Mouse (Mus musculus): Measurements from ENCODE around the gene Nudt21. TPM values are rescaled to one million over a fixed set of nuclear protein-coding genes. Genes with fewer than 3 reads are reported as not detected.

Nudt21 gene
- polyA plus RNA-seq (2011; ENCODE audit: insufficient read depth, insufficient read length, low replicate concordance, missing spikeins) = 71.4 and 118 TPM in 2 replicates

DNA sequence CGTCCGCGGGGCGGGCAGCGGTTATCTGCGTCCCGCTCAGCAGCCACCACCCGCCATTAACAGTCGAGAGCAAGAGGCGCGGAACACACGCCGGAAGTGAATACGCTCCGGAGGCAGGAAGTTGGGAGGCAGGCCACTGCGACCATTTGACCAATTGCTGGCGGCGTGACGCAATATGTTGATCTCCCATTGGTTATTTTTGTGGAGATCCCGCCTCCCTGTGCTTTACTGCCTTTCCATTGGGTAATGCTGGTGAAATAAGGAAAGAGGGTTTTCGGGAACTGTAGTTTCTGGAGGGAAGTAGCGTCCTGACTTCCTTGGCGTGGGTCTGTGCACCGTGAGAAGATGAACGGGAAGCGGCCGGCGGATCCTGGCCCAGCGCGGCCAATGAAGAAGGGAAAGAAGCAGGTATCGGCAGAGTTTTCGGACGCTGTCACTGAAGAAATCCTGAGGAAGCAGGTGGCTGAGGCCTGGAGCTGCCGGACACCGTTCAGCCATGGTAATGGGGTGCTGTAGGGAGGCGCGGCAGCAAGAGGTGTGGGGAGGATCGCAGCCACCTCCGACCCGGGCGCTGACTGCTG is at the start of gene Nudt21, which contains the start of gene Ogfod1:
TSS of gene Nudt21 (minus strand) at position 88 of the 581 bp plus-strand sequence.
TSS of gene Ogfod1 (plus strand) at position 255 of the 581 bp plus-strand sequence.
- under 1% methylated on average over 41 of the region's 41 CpGs for WGBS
- Histone ChIP-seq H3K4me3 (replicated peaks; ENCODE audit: control insufficient read depth, low read depth, low read length) (peak within 1 kb of the TSS; percentile 97), H3K27ac (ENCODE audit: control insufficient read depth, insufficient read depth, low read depth, low read length, poor library complexity) (peak within 1 kb of the TSS; percentile 80), H3K4me1 (ENCODE audit: control insufficient read depth, insufficient read depth, low read length) (peaks cover 2% of the 10 kb centered on the region; the same call in 1 of the 2 replicates)
- TF ChIP-seq CTCF (IDR thresholded peaks at IDR 0.05; ENCODE audit: control insufficient read depth, insufficient read depth, low read length) (no peak), POLR2A (IDR thresholded peaks at IDR 0.05; ENCODE audit: borderline replicate concordance, control insufficient read depth, low read depth, low read length) (no peak; the same call in 1 of the 2 replicates)

DNA sequence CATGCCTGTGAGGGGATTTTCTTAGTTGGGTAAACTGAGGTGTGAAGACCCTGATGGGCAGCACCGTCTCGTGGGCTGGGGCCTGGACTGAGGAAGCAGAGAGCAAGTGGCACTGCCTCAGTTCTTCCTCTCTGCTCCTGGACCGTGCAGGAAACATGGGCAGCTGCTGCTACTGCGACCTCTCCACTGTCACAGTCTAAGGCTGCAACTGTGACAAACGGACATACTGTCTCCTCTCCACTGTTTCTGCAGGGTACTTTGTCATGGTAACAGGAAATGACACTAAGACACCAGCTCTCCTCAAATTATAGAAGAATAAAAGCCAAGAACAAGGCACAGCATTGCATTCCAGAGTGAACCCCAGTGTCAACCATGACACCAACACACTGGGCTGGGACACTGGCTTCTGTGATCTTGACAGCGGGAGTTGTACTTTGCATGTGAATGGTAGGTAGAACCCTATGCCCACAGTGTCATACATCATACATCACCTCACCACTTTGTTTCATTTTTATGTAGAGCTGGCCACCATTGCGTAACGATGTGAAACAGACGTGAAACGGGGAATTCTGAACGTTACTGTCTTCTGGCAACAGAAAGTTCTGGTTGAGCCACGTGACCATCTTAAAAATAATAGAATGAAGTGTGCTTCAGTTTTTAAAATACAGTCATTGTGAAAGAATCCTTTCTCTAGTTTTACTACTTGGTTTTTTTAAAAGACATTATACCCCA is 39.8 kb upstream of the Nudt21 start:
- no peak for TF ChIP-seq POLR2A (IDR thresholded peaks at IDR 0.05; ENCODE audit: borderline replicate concordance, control insufficient read depth, low read depth, low read length)
- no peak for TF ChIP-seq CTCF (IDR thresholded peaks at IDR 0.05; ENCODE audit: control insufficient read depth, insufficient read depth, low read length)

DNA sequence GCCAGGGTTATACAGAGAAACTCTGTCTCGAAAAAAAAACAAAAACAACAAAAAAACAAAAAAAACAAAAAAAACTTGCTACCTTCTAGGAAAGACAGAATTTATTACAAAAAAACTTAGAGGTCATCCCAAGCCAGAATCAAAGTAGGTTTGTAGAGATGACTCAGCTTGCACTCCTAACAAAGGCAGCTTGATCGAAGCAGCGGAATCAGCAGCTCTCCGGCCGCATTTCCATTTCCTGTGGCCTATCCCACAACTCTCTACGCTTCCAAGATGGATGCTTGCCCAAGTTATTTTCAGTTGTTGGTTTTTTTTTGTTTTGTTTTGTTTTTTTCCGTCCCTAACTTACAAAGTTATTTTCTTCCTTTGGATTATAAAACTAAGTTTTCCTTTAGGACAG is 32.0 kb upstream of the Nudt21 start:
- Histone ChIP-seq H3K27ac (ENCODE audit: control insufficient read depth, insufficient read depth, low read depth, low read length, poor library complexity) (no peak overlapping the region), H3K4me3 (replicated peaks; ENCODE audit: control insufficient read depth, low read depth, low read length) (no peak overlapping the region), H3K4me1 (ENCODE audit: control insufficient read depth, insufficient read depth, low read length) (no peaks in the 10 kb centered on the region; the same call in 1 of the 2 replicates)
- TF ChIP-seq POLR2A (IDR thresholded peaks at IDR 0.05; ENCODE audit: borderline replicate concordance, control insufficient read depth, low read depth, low read length) (no peak), CTCF (IDR thresholded peaks at IDR 0.05; ENCODE audit: control insufficient read depth, insufficient read depth, low read length) (no peak)
- 85% methylated on average over 7 of the region's 7 CpGs for WGBS

More for the DNA sequence above, 39.8 kb upstream of the Nudt21 start:
- Histone ChIP-seq H3K4me1 (ENCODE audit: control insufficient read depth, insufficient read depth, low read length) (no peaks in the 10 kb centered on the region), H3K4me3 (replicated peaks; ENCODE audit: control insufficient read depth, low read depth, low read length) (no peak overlapping the region), H3K27ac (ENCODE audit: control insufficient read depth, insufficient read depth, low read depth, low read length, poor library complexity) (no peak overlapping the region)
- WGBS = 45% methylated on average over 12 of the region's 12 CpGs

DNA sequence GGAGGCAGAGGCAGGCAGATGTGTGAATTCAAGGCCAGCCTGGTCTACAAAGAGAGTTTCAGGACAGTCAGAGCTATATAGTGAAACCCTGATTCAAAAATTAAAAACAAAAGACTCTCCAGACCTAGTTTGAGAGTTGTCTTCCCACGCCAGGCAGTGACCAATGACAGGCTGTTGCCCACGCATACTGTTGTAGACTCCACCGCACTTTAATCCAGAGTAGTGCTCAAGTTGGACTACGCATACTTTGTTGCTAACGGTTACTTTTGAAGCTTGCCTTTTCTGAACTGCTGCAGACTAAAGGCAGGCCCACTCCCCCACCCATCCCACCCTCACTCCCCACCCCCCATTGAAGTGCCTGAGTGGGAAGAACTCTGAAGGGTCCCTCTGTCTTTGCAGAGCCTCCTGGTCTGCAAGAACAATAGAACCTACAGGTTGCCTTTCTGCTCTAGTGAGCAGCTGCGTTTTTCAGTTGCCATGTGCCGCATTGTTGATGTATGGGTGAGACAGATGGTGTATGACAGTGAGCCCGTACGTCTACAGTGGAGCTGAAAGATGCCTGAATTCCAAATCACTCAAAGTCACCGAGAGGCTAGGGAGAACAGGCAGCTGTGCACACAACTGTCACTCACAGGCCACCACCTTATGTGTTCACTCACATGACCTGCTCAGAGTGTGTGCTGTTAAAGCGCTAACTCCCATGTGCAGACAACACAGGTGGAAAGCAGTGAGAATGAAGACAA is 29.5 kb upstream of the Nudt21 start:
- Histone ChIP-seq H3K4me3 (replicated peaks; ENCODE audit: control insufficient read depth, low read depth, low read length) (no peak overlapping the region), H3K4me1 (ENCODE audit: control insufficient read depth, insufficient read depth, low read length) (no peaks in the 10 kb centered on the region; the same call in 1 of the 2 replicates), H3K27ac (ENCODE audit: control insufficient read depth, insufficient read depth, low read depth, low read length, poor library complexity) (no peak overlapping the region)
- WGBS = 89% methylated on average over 11 of the region's 11 CpGs
- TF ChIP-seq CTCF (IDR thresholded peaks at IDR 0.05; ENCODE audit: control insufficient read depth, insufficient read depth, low read length) (no peak), POLR2A (IDR thresholded peaks at IDR 0.05; ENCODE audit: borderline replicate concordance, control insufficient read depth, low read depth, low read length) (no peak)

DNA sequence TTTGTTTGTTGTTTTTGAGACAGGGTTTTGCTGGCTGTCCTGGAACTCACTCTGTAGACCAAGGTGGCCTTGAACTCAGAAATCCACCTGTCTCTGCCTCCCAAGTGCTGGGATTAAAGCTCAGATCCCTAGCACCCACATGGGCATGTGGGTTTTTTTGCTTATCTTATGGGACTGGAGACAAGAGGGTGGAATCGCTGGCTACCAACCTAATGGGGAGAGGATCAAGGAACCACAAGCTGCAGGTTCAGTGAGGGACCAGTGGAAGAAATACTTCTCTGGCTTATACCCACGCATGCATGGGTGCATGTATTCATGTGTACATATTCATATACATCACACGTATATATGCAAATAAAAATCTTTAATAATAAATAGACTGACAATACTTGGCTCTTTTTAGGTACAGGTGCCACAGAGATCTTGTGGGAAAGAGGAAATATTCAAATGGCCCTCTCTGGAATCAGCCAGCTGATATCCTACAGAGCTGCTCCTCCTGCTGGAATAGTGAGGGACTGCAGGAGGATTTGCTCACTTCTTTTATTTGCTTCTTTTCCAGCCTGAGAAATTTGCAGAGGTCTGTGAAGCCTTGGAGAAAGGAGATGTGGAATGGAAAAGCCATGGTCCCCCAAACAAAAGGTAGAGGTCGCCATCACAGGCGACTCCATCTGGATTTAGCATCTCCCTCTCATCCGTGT is 20.5 kb upstream of the Nudt21 start:
- TF ChIP-seq POLR2A (IDR thresholded peaks at IDR 0.05; ENCODE audit: borderline replicate concordance, control insufficient read depth, low read depth, low read length) = no peak
- TF ChIP-seq CTCF (IDR thresholded peaks at IDR 0.05; ENCODE audit: control insufficient read depth, insufficient read depth, low read length) = peak; percentile 38
- Histone ChIP-seq H3K27ac (ENCODE audit: control insufficient read depth, insufficient read depth, low read depth, low read length, poor library complexity) (no peak overlapping the region), H3K4me3 (replicated peaks; ENCODE audit: control insufficient read depth, low read depth, low read length) (no peak overlapping the region), H3K4me1 (ENCODE audit: control insufficient read depth, insufficient read depth, low read length) (no peaks in the 10 kb centered on the region)
- WGBS = 80% methylated on average over 6 of the region's 6 CpGs

DNA sequence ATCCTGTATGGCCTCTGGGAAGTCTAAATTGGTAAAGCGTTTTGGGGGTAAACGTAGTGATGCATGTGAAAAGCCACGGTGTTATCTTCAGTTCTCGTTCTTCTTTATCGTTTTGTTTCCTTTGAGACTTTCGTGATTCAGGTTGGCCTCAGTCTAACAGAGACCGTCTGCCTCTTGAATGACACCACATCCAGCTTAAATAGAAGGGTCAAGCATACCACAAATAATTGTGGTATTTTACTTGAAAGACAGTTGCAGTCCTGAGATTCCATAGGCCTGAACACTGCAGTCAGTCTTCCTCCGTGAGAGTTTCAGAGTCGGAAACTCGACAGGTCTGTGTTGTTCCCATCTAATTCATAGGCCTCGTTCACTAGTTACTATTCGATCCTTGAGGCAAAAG is 15.9 kb upstream of the Nudt21 start:
- TF ChIP-seq POLR2A (IDR thresholded peaks at IDR 0.05; ENCODE audit: borderline replicate concordance, control insufficient read depth, low read depth, low read length) (no peak), CTCF (IDR thresholded peaks at IDR 0.05; ENCODE audit: control insufficient read depth, insufficient read depth, low read length) (no peak)
- H3K27ac ChIP-seq (ENCODE audit: control insufficient read depth, insufficient read depth, low read depth, low read length, poor library complexity) = no peak overlapping the region
- H3K4me3 ChIP-seq (replicated peaks; ENCODE audit: control insufficient read depth, low read depth, low read length) = no peak overlapping the region
- 88% methylated on average over 12 of the region's 12 CpGs for WGBS
- H3K4me1 ChIP-seq (ENCODE audit: control insufficient read depth, insufficient read depth, low read length) = no peaks in the 10 kb centered on the region

DNA sequence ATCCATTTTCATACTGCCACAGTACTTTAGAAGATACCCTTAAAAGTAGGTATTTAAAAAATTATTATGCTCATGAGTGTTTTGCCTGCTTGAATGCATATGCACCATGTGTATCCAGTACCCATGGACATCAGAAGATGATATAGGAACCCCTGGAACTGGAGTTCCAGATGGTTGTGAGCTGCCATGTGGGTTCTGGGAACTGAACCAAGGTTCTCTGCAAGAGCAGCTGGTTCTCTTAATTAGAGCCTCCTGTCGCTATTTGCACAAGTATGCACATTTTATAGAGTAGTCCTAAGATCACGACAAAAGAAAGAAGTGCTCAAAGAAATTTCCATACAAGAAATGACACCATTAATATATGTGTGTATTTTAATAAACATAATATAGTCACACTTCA is 11.0 kb upstream of the Nudt21 start:
- 88% methylated on average over 2 of the region's 2 CpGs for WGBS
- no peak overlapping the region for H3K4me3 ChIP-seq (replicated peaks; ENCODE audit: control insufficient read depth, low read depth, low read length)
- no peak overlapping the region for H3K27ac ChIP-seq (ENCODE audit: control insufficient read depth, insufficient read depth, low read depth, low read length, poor library complexity)

More for the DNA sequence above, 11.0 kb upstream of the Nudt21 start:
- no peak for TF ChIP-seq CTCF (IDR thresholded peaks at IDR 0.05; ENCODE audit: control insufficient read depth, insufficient read depth, low read length)
- no peak for TF ChIP-seq POLR2A (IDR thresholded peaks at IDR 0.05; ENCODE audit: borderline replicate concordance, control insufficient read depth, low read depth, low read length)
- no peaks in the 10 kb centered on the region for H3K4me1 ChIP-seq (ENCODE audit: control insufficient read depth, insufficient read depth, low read length)
